ENCODE assay signal across 13 mouse cellular contexts in the genomic region with DNA sequence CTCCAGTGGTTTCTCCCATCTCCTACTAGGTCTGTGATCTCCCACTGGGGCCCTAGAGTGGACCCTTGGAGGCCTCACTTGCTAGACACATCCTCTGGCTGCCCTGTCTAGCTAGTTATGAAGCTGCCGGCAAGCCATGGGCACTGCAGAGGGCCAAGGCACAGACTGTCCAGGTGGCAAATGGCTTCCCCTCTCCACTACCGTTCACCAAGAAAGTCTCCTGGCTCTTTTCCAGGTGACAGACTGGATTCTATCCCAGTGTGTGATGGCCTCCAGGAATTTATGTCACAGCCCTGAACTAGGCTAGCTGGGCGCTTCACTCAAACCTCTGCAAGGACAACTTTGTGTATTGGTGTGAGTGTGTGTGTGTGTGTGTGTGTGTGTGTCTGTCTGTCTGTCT. TPM values are rescaled to one million over a fixed set of nuclear protein-coding genes. Genes with fewer than 3 reads are reported as not detected.
A peak's percentile ranks its signal among the peaks of the same experiment; 100 is the strongest.
DNase-seq lines count a peak whose midpoint lies in the region; ATAC-seq and TF ChIP-seq lines count a peak whose summit lies in the region.
"Had no signal": no experiment of that assay in that cellular context is flagged by ENCODE, and none has a peak within 500 bp of the region (broad histone marks: within the 10 kb centered on the region; RNA-seq: fewer than 3 reads in every experiment).

No protein-coding gene starts in this region.

- intact Hi-C loops in heart, postnatal 25 days (cut with DNase I): no loop called here

- ATAC-seq in granulocyte monocyte progenitor cell, adult 5-6 weeks (replicated peaks; ENCODE audit: poor library complexity, severe bottlenecking): no peak
- ATAC-seq: forebrain, embryonic 14.5 days had no signal

- H3K4me3 ChIP-seq in E14TG2a.4 (replicated peaks; ENCODE audit: low read length): peak overlapping the region; percentile 58
- H3K4me3 ChIP-seq: heart, embryonic 15.5 days; midbrain, embryonic 12.5 days; neural tube, embryonic 15.5 days had no signal

- TF ChIP-seq CTCF in E14TG2a.4 (conservative IDR thresholded peaks at IDR 0.05; ENCODE audit: low read length): no peak

- DNase-seq in heart, adult 8-10 months (ENCODE audit: low spot score): peak; percentile 32
- no peak for DNase-seq in heart, postnatal 25 days (ENCODE audit: low spot score)
- DNase-seq in adrenal gland, postnatal 14 days: peak; percentile 74
- peak; percentile 31 for DNase-seq in gastrocnemius, postnatal 10 days
- DNase-seq in frontal cortex, postnatal 10 days (ENCODE audit: low spot score in 2 of 2): no peak
- DNase-seq in spleen, postnatal 4 days (ENCODE audit: low spot score in 2 of 2): no peak
- DNase-seq: thymus, adult 2 months had no signal

- H3K36me3 ChIP-seq in E14TG2a.4 (ENCODE audit: insufficient read depth, low read length): no peaks in the 10 kb centered on the region
- H3K36me3 ChIP-seq: heart, embryonic 15.5 days; midbrain, embryonic 12.5 days; neural tube, embryonic 15.5 days had no signal

- H3K4me1 ChIP-seq in E14TG2a.4 (replicated peaks; ENCODE audit: low read depth, low read length): peaks cover 93% of the 10 kb centered on the region

- H3K27me3 ChIP-seq in E14TG2a.4 (ENCODE audit: insufficient read depth, low read length): no peaks in the 10 kb centered on the region
- H3K27me3 ChIP-seq: heart, embryonic 15.5 days; neural tube, embryonic 15.5 days had no signal

- no peaks in the 10 kb centered on the region for H3K9me3 ChIP-seq in E14TG2a.4 (ENCODE audit: low read length)
- H3K9me3 ChIP-seq: heart, embryonic 15.5 days; midbrain, embryonic 12.5 days; neural tube, embryonic 15.5 days had no signal

RNA-seq across cellular contexts. Expression of a gene that starts 35.0 kb away (rescaled TPM):
- 1 to 10 TPM; 1.8 to 2.4 (median 2.1) TPM for total RNA-seq in heart, adult 8-10 months (2022)
- 1 to 10 TPM; 2.8 to 3.5 TPM for total RNA-seq in heart, postnatal 25 days (2021)
- total RNA-seq in adrenal gland, postnatal 14 days (2021): 7.5 and 14.3 TPM in 2 replicates
- 1 to 10 TPM; 4.2 TPM for total RNA-seq in gastrocnemius, postnatal 10 days (2021)
- total RNA-seq in granulocyte monocyte progenitor cell, adult 5-6 weeks (2014; fragmentation: Nextera tagmentation): 0.84 TPM in 1 of 2 replicates, not detected in the other
- not detected in 2 replicates for total RNA-seq in granulocyte monocyte progenitor cell, adult 5-6 weeks (2017)

Comparison
In these comparisons a context has a peak if more than half of its experiments do, and no peak if none do; other contexts are left out.
1. DNase-seq: peak in heart, adult 8-10 months (single experiment), adrenal gland, postnatal 14 days (single experiment) and gastrocnemius, postnatal 10 days (single experiment); none in heart, postnatal 25 days (single experiment), frontal cortex, postnatal 10 days (0 of 2) and spleen, postnatal 4 days (0 of 2).